In the genomic region with DNA sequence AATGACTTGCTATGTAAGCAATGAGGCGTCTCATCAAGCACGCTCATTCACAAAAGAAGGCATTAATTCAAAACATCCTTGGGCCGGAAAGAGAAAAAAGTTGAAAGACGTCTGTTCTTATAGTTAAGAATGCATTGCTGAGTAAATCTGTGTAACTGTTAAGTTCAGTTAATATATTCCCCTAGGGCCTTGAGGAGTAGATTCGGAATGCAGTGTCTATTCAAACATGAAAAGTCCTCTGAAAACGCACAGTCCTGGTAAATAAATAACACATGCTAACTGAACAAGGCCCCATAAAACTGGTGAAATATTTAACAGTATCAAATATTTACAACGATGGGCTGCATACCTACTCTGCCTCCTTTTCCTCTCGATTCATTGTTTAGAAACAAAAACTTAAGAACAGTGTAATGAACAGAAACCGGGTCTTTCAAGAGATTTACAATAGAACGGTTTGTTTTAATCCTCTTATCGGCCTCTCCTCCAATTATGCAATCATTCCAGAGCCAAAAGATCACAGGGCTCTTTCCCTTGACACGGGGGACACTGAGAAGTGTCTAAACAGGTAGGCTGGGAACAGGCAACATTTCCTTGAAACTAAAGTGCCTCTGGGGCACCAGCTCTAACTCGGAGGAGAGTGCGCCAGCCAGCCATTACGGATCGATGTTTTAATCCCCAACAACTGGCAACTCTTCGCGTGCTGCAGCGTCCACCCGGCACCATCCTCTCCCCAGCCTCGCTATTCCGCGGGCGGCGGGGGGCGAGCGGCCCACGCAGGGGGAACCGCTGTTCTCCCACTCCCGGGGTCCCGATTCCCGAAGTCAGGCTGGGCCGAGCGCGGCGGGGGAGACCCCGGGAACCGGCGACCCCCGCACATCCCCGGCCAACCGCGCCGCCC, we compare ENCODE assay signal across 8 mouse cellular contexts. TPM values are rescaled to one million over a fixed set of nuclear protein-coding genes. Genes with fewer than 3 reads are reported as not detected.
DNase-seq lines count a peak whose midpoint lies in the region; ATAC-seq lines count a peak whose summit lies in the region.

No protein-coding gene starts in this region.

- H3K4me3 ChIP-seq in forebrain, embryonic 15.5 days, result peak overlapping the region; percentile 83
- H3K4me3 ChIP-seq in kidney, embryonic 14.5 days (ENCODE audit: low read length), result peak overlapping the region; percentile 90
- H3K4me3 ChIP-seq in lung, embryonic 16.5 days (ENCODE audit: low read length), result peak overlapping the region; percentile 77

- peak overlapping the region; percentile 92 for H3K27ac ChIP-seq in forebrain, embryonic 15.5 days (replicated peaks)
- peak overlapping the region; percentile 88 for H3K27ac ChIP-seq in kidney, embryonic 14.5 days (ENCODE audit: low read depth, low read length)
- peak overlapping the region; percentile 85 for H3K27ac ChIP-seq in lung, embryonic 16.5 days (ENCODE audit: low read length)

- H3K36me3 ChIP-seq in forebrain, embryonic 15.5 days, result no peaks in the 10 kb centered on the region
- no peaks in the 10 kb centered on the region for H3K36me3 ChIP-seq in kidney, embryonic 14.5 days (ENCODE audit: control insufficient read depth, insufficient read depth, low read length)
- peaks cover 3% of the 10 kb centered on the region; the same call in 1 of the 2 replicates for H3K36me3 ChIP-seq in lung, embryonic 16.5 days (ENCODE audit: control insufficient read depth, insufficient read depth, low read length)

- DNase-seq in urinary bladder, adult 2 months (ENCODE audit: low spot score), result peak; percentile 58
- DNase-seq in urinary bladder, postnatal 36 days (ENCODE audit: low spot score in 2 of 2), result no peak
- DNase-seq in brain, adult 2 months (ENCODE audit: low read depth, low spot score), result peak; percentile 38
- peak; percentile 37 to 46 for DNase-seq in right cerebral cortex, postnatal 10 days (ENCODE audit: low spot score in 2 of 2)
- no peak for DNase-seq in gastrocnemius, postnatal 25 days

- H3K9me3 ChIP-seq in forebrain, embryonic 15.5 days, result no peaks in the 10 kb centered on the region
- 0 out of 2 replicates have a peak, but pooled peaks cover 3% of the 10 kb centered on the region for H3K9me3 ChIP-seq in kidney, embryonic 14.5 days (ENCODE audit: control insufficient read depth, low read length)
- peaks cover 4% of the 10 kb centered on the region for H3K9me3 ChIP-seq in lung, embryonic 16.5 days (ENCODE audit: control insufficient read depth, low read length)

- H3K4me2 ChIP-seq in forebrain, embryonic 15.5 days (replicated peaks), result peak overlapping the region; percentile 56
- peak overlapping the region; percentile 60 for H3K4me2 ChIP-seq in kidney, embryonic 14.5 days (replicated peaks; ENCODE audit: low read depth, low read length)
- peak overlapping the region; percentile 85 for H3K4me2 ChIP-seq in lung, embryonic 16.5 days (ENCODE audit: low read depth, low read length)

- H3K9ac ChIP-seq in forebrain, embryonic 15.5 days (replicated peaks), result peak overlapping the region; percentile 80
- peak overlapping the region; percentile 90 for H3K9ac ChIP-seq in kidney, embryonic 14.5 days (ENCODE audit: low read depth, low read length)
- peak overlapping the region; percentile 81 for H3K9ac ChIP-seq in lung, embryonic 16.5 days (ENCODE audit: low read length)

- peaks cover 18% of the 10 kb centered on the region for H3K4me1 ChIP-seq in forebrain, embryonic 15.5 days
- 0 out of 2 replicates have a peak, but pooled peaks cover 6% of the 10 kb centered on the region for H3K4me1 ChIP-seq in kidney, embryonic 14.5 days (ENCODE audit: control insufficient read depth, insufficient read depth, low read length)
- peaks cover 10% of the 10 kb centered on the region for H3K4me1 ChIP-seq in lung, embryonic 16.5 days (replicated peaks; ENCODE audit: control insufficient read depth, insufficient read depth, low read length)

- 2% methylated on average over 44 of the region's 44 CpGs for WGBS in forebrain, embryonic 15.5 days
- WGBS in kidney, embryonic 14.5 days, result under 1% methylated on average over 35 of the region's 44 CpGs
- WGBS in lung, embryonic 16.5 days, result 2% methylated on average over 44 of the region's 44 CpGs

- ATAC-seq in forebrain, embryonic 15.5 days (replicated peaks), result peak; percentile 46
- peak; percentile 24; the same call in 1 of the 2 replicates for ATAC-seq in kidney, embryonic 14.5 days (ENCODE audit: low FRiP score, low TSS enrichment)
- no peak; the same call in 1 of the 2 replicates for ATAC-seq in lung, embryonic 16.5 days (ENCODE audit: low read depth)

- H3K27me3 ChIP-seq in forebrain, embryonic 15.5 days, result no peaks in the 10 kb centered on the region
- no peaks in the 10 kb centered on the region for H3K27me3 ChIP-seq in kidney, embryonic 14.5 days (ENCODE audit: control insufficient read depth, insufficient read depth, low read length)
- no peaks in the 10 kb centered on the region for H3K27me3 ChIP-seq in lung, embryonic 16.5 days (ENCODE audit: control insufficient read depth, insufficient read depth, low read depth, low read length)

RNA-seq across cellular contexts. Expression of gene Rab3ip, which starts 1.2 kb away (rescaled TPM):
- polyA plus RNA-seq in urinary bladder, adult 2 months (2012; rRNA removed), result 53.3 and 53.4 TPM in 2 replicates
- 48.6 and 50.4 TPM in 2 replicates for polyA plus RNA-seq in forebrain, embryonic 15.5 days (2015; fragmentation: Nextera tagmentation; extraction: Ambion mirVana)
- 71.4 and 102 TPM in 2 replicates for polyA plus RNA-seq in kidney, embryonic 14.5 days (2014; fragmentation: Nextera tagmentation; extraction: Ambion mirVana)
- 31.6 and 33.8 TPM in 2 replicates for polyA plus RNA-seq in lung, embryonic 16.5 days (2015; fragmentation: Nextera tagmentation; extraction: Ambion mirVana)
- 10 to 100 TPM; 20.3 to 22.9 TPM for total RNA-seq in gastrocnemius, postnatal 25 days (2021)

RNA-seq across cellular contexts. Expression of gene Gm10271, which starts 23.0 kb away (rescaled TPM):
- polyA plus RNA-seq in urinary bladder, adult 2 months (2012; rRNA removed), result not detected in 2 replicates
- not detected in 2 replicates for polyA plus RNA-seq in forebrain, embryonic 15.5 days (2015; fragmentation: Nextera tagmentation; extraction: Ambion mirVana)
- not detected in 2 replicates for polyA plus RNA-seq in kidney, embryonic 14.5 days (2014; fragmentation: Nextera tagmentation; extraction: Ambion mirVana)
- not detected in 2 replicates for polyA plus RNA-seq in lung, embryonic 16.5 days (2015; fragmentation: Nextera tagmentation; extraction: Ambion mirVana)
- not detected for total RNA-seq in gastrocnemius, postnatal 25 days (2021)

RNA-seq across cellular contexts. Expression of gene Best3, which starts 36.8 kb away (rescaled TPM):
- polyA plus RNA-seq in urinary bladder, adult 2 months (2012; rRNA removed), result 0.14 and 0.21 TPM in 2 replicates
- polyA plus RNA-seq in forebrain, embryonic 15.5 days (2015; fragmentation: Nextera tagmentation; extraction: Ambion mirVana), result 0.10 TPM in 1 of 2 replicates, not detected in the other
- not detected in 2 replicates for polyA plus RNA-seq in kidney, embryonic 14.5 days (2014; fragmentation: Nextera tagmentation; extraction: Ambion mirVana)
- 0.15 and 0.21 TPM in 2 replicates for polyA plus RNA-seq in lung, embryonic 16.5 days (2015; fragmentation: Nextera tagmentation; extraction: Ambion mirVana)
- total RNA-seq in gastrocnemius, postnatal 25 days (2021), result 10 to 100 TPM; 18.2 to 18.6 TPM

RNA-seq across cellular contexts. Expression of gene Myrfl, which starts 52.6 kb away (rescaled TPM):
- polyA plus RNA-seq in urinary bladder, adult 2 months (2012; rRNA removed), result not detected in 2 replicates
- polyA plus RNA-seq in forebrain, embryonic 15.5 days (2015; fragmentation: Nextera tagmentation; extraction: Ambion mirVana), result 0.05 and 0.08 TPM in 2 replicates
- 0.10 TPM in 1 of 2 replicates, not detected in the other for polyA plus RNA-seq in kidney, embryonic 14.5 days (2014; fragmentation: Nextera tagmentation; extraction: Ambion mirVana)
- 0.08 TPM in 1 of 2 replicates, not detected in the other for polyA plus RNA-seq in lung, embryonic 16.5 days (2015; fragmentation: Nextera tagmentation; extraction: Ambion mirVana)
- under 1 TPM in 1 of 2 experiments, not detected in 1; 0.18 TPM for total RNA-seq in gastrocnemius, postnatal 25 days (2021)

Comparison
In these comparisons a context has a peak if more than half of its experiments do, and no peak if none do; other contexts are left out.
1. DNase-seq: peak in urinary bladder, adult 2 months (single experiment), brain, adult 2 months (single experiment) and right cerebral cortex, postnatal 10 days (2 of 2); none in urinary bladder, postnatal 36 days (0 of 2) and gastrocnemius, postnatal 25 days (single experiment).
2. Peak in every context shown above with its lines, with median percentiles within 50 percentile points of each other: H3K27ac ChIP-seq, H3K4me2 ChIP-seq, H3K4me3 ChIP-seq and H3K9ac ChIP-seq.